Mouse (Mus musculus): Measurements from ENCODE around the gene Inhbc. TPM values are rescaled to one million over a fixed set of nuclear protein-coding genes. Genes with fewer than 3 reads are reported as not detected.

The Inhbc gene
- polyA plus RNA-seq, 1 experiment from 2014 or later, result not detected

DNA sequence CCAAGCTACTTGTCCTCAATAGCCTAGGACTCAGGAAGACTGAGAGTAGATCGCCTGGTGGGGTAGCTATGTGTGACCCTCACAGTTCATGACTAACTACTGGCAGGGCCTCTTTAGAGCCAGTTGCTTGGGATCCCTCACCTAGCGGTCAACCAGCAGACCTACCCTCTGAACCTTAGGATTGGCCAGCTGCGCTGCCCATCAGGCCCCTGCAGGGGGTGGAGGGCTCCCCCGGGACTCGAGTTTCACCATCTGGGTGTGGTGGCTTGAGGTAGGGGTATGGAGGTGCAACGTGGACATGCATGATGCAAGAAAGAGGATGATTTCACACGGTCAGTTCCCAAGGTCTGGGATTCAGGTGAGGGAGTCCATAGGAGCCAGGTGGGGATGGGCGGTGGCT, 18.5 kb downstream of the Inhbc start:
- Histone ChIP-seq H3K27ac (ENCODE audit: poor library complexity, severe bottlenecking) (no peak overlapping the region), H3K27me3 (replicated peaks) (peaks cover 15% of the 10 kb centered on the region), H3K4me1 (replicated peaks) (peaks cover 8% of the 10 kb centered on the region; the same call in 1 of the 2 replicates), H3K36me3 (no peaks in the 10 kb centered on the region), H3K9me3 (replicated peaks) (no peaks in the 10 kb centered on the region), H3K4me2 (no peak overlapping the region), H3K4me3 (no peak overlapping the region), H3K9ac (no peak overlapping the region)
- ATAC-seq (ENCODE audit: insufficient number of reproducible peaks, low FRiP score), result no peak
- WGBS, result 64% methylated on average over 8 of the region's 8 CpGs

DNA sequence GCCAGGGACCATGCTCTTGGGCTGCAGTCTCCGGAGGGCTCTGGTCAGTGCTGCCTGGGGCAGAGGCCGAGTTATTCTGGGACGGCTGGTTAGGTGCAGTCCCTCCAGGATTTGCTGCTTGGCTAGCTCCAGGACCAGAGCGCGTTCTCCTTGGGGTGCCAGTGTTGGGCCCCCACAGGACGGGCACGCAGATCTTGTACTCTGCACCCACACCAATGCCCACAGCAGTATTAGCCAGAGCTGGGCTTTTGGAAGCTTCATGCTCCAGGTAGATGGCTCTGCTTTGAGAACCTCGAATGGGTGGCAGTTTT, 19.0 kb downstream of the Inhbc start:
- H3K4me2 ChIP-seq, result peak overlapping the region; percentile 65; the same call in 1 of the 2 replicates

DNA sequence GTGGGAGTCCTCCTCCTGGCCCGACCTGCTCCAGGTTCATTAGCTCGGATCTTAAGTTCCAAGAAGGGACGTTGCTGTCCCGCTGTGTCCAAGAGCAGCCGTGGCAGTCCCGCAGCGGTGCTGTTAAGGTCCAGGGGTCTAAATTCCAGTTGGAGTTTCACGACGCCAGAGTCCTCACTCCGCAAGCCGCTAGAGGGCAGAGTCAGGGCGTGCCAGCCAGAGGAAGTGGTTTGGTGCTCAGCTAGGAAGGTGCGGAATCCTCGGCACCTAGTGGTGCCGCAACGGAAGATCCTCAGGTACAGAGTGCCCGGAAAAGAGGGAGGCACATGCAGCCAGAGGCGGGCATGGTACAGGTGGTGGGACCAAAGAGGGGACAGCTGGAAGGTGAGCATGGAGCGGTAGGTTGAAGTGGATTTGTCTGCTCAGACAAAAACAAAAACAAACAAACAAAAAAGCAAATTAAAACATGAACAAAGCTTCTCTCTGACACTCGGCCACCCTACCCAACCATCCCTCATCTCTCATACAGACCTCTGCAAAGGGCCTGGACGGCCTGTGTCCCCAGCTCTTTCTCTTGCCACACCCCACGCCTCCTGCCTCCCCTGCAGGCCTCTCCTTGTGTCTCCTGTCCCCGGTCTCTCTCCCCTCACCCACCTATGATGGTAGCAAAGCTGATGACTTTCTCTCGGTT, 19.5 kb downstream of the Inhbc start:
- Histone ChIP-seq H3K9me3 (replicated peaks) (no peaks in the 10 kb centered on the region), H3K4me2 (peak overlapping the region; percentile 65), H3K4me1 (replicated peaks) (peaks cover 8% of the 10 kb centered on the region; the same call in 1 of the 2 replicates), H3K4me3 (peak overlapping the region; percentile 30), H3K9ac (peak overlapping the region; percentile 57; the same call in 1 of the 2 replicates), H3K27me3 (replicated peaks) (peaks cover 15% of the 10 kb centered on the region), H3K27ac (ENCODE audit: poor library complexity, severe bottlenecking) (no peak overlapping the region), H3K36me3 (no peaks in the 10 kb centered on the region)
- peak; percentile 58 for ATAC-seq (ENCODE audit: insufficient number of reproducible peaks, low FRiP score)
- WGBS, result 10% methylated on average over 24 of the region's 24 CpGs

More for the DNA sequence above, 19.0 kb downstream of the Inhbc start:
- no peaks in the 10 kb centered on the region for H3K36me3 ChIP-seq
- WGBS, result 76% methylated on average over 8 of the region's 8 CpGs
- H3K9me3 ChIP-seq (replicated peaks), result no peaks in the 10 kb centered on the region
- H3K4me3 ChIP-seq, result no peak overlapping the region; the same call in 1 of the 2 replicates
- no peak for ATAC-seq (ENCODE audit: insufficient number of reproducible peaks, low FRiP score)
- peak overlapping the region; percentile 57; the same call in 1 of the 2 replicates for H3K9ac ChIP-seq
- H3K27ac ChIP-seq (ENCODE audit: poor library complexity, severe bottlenecking), result no peak overlapping the region
- peaks cover 8% of the 10 kb centered on the region; the same call in 1 of the 2 replicates for H3K4me1 ChIP-seq (replicated peaks)
- peaks cover 15% of the 10 kb centered on the region for H3K27me3 ChIP-seq (replicated peaks)

DNA sequence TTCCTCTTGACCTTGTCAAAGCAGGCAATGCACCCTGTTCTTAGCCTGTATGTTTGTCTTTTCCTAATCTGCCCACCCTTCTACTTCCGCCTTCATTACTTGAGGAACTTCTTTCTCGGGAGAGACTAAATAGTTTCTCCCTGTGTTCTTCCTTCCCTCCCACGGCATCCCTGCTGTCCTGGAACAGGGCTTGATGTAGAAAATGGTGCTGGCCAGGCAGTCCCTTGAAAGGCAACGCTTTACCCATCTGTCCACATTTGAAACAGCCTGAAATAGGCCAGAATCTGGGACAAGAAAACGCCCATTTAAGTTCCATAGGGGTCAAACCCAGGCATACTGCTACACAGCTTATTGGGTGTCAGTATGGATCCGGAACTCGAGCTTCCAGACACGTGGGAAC, 20.4 kb downstream of the Inhbc start:
- H3K27me3 ChIP-seq (replicated peaks), result peaks cover 15% of the 10 kb centered on the region
- H3K9me3 ChIP-seq (replicated peaks), result no peaks in the 10 kb centered on the region
- no peak overlapping the region for H3K9ac ChIP-seq
- ATAC-seq (ENCODE audit: insufficient number of reproducible peaks, low FRiP score), result no peak
- no peak overlapping the region for H3K4me2 ChIP-seq
- no peak overlapping the region for H3K27ac ChIP-seq (ENCODE audit: poor library complexity, severe bottlenecking)
- 71% methylated on average over 8 of the region's 8 CpGs for WGBS
- no peak overlapping the region for H3K4me3 ChIP-seq
- H3K36me3 ChIP-seq, result no peaks in the 10 kb centered on the region
- peaks cover 8% of the 10 kb centered on the region; the same call in 1 of the 2 replicates for H3K4me1 ChIP-seq (replicated peaks)

DNA sequence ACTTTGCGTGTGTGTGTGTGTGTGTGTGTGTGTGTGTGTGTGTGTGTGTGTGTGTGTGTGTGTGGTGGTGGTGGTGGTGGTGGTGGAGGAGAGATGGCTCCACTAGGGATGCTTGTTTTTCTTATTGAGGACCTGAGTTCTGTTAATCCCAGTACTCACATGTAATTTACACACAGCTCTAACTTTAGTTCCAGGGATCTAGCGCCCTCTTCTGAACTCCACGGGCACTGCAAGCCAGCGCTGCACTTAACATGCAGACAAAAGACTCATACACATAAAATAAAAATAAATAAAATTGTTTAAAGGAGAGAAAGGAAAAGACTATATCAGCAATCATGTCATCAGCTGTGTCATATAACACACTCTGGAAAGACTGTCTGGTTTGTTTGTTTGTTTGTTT, 21.3 kb downstream of the Inhbc start:
- ATAC-seq (ENCODE audit: insufficient number of reproducible peaks, low FRiP score), result no peak
- Histone ChIP-seq H3K9ac (no peak overlapping the region), H3K36me3 (no peaks in the 10 kb centered on the region), H3K4me1 (replicated peaks) (peaks cover 8% of the 10 kb centered on the region; the same call in 1 of the 2 replicates), H3K4me3 (no peak overlapping the region), H3K9me3 (replicated peaks) (no peaks in the 10 kb centered on the region), H3K27me3 (replicated peaks) (peaks cover 12% of the 10 kb centered on the region), H3K27ac (ENCODE audit: poor library complexity, severe bottlenecking) (no peak overlapping the region), H3K4me2 (no peak overlapping the region)
- WGBS, result 58% methylated on average over 4 of the region's 4 CpGs

DNA sequence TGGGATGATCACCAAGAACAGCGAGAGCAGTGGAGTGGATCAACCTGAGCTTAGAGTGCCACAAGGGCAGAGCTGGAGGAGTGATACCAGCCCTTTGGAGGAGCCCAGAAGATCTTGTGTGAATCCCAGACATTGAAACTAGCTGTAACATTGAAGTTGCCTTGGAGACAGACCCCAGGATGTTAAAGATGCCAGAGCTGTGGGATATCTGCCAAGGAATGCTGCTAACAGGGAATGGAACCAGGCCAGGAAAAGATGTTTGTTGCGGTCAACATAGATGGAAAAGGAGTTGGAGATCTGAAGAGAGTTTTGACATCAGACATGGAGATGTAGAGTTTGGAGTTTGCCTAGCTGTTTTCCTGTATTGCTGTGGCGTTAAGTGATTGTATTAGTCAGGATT, 24.1 kb downstream of the Inhbc start:
- Histone ChIP-seq H3K4me2 (no peak overlapping the region), H3K27ac (ENCODE audit: poor library complexity, severe bottlenecking) (no peak overlapping the region), H3K9me3 (replicated peaks) (no peaks in the 10 kb centered on the region), H3K9ac (no peak overlapping the region), H3K36me3 (no peaks in the 10 kb centered on the region), H3K27me3 (replicated peaks) (peaks cover 12% of the 10 kb centered on the region), H3K4me1 (replicated peaks) (peaks cover 16% of the 10 kb centered on the region), H3K4me3 (no peak overlapping the region)
- 77% methylated on average over 3 of the region's 3 CpGs for WGBS
- no peak for ATAC-seq (ENCODE audit: insufficient number of reproducible peaks, low FRiP score)

DNA sequence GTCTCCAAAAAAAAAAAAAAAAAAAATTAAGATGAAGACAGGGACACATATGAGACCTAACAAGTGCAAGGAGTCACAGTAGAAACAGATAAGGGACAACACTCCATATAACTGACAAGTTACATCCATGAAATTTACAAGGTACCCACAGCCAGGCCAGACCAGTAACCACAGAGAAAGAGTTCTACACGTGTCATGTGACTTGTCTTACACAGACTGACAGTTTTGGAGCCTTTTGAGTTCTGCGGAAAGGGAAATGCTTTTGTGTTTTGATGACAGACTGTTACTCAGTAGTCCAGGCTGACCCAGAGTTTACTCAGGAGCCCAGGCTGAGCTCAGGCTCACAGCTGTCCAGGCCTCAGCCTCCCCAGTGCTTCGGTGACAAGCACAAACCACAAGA, 27.2 kb downstream of the Inhbc start:
- peaks cover 33% of the 10 kb centered on the region for H3K27me3 ChIP-seq (replicated peaks)
- no peak for ATAC-seq (ENCODE audit: insufficient number of reproducible peaks, low FRiP score)
- WGBS, result 70% methylated on average over 3 of the region's 3 CpGs
- no peak overlapping the region for H3K9ac ChIP-seq
- peaks cover 32% of the 10 kb centered on the region for H3K4me1 ChIP-seq (replicated peaks)
- H3K9me3 ChIP-seq (replicated peaks), result no peaks in the 10 kb centered on the region
- H3K27ac ChIP-seq (ENCODE audit: poor library complexity, severe bottlenecking), result no peak overlapping the region
- H3K4me2 ChIP-seq, result no peak overlapping the region
- no peak overlapping the region for H3K4me3 ChIP-seq
- H3K36me3 ChIP-seq, result no peaks in the 10 kb centered on the region

DNA sequence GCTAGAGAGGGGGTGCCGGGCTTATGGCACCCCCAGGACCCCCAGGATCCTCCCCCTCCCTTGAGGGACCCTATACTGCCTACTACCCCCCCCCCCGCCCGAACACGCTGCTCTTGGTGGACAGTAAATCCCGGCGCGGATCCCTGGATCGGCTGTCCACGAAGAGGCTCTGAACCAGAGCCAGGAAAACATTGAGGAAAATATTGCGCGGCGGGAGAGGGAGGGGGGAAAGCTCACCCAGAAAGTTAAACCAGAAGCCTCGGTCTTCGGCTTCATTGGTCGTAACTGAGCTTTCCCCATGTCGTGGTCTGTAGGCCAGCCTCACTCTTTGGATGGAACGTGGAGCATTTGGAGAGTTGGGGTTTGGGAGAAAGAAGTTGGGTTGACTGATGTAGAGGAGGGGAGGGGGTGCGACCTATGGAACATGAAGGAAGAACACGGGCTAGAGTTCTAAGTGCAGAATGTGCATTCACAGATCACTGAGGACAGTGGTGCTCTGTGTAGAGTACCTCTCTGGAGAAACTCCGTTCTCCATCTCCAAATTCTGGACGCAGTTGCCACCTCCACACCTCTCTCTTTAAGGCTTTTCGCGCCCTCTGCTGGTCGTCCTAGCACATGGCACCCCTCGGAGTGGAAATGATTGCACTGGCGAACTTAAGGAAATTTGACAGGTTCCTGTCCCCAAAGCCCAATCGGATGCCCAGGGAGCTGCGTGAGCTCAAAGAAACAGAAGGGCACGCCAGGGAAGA, 28.2 kb downstream of the Inhbc start, which contains the start of gene Gli1:
Gene Gli1, minus strand, starts transcription at position 84 of the 749 bp plus-strand sequence.
- WGBS, result under 1% methylated on average over 29 of the region's 29 CpGs

DNA sequence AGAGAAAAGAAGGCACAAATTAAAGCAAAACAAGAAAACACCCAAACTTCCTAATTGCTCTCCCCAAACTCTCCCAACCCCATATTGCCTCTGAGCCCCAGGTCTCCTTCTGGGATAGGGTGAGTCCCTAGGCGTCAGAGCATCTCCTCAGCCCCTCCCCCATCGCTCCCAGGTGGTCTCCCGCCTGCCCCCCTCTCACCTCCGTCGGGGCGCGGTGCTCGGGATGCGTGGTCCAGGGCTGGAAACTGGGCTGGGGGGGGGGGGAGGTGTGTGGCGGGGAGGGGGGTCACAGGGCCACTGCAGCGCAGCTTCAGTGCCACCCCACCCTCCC, 28.9 kb downstream of the Inhbc start:
- Histone ChIP-seq H3K27me3 (replicated peaks) (peaks cover 49% of the 10 kb centered on the region), H3K36me3 (no peaks in the 10 kb centered on the region), H3K4me2 (peak overlapping the region; percentile 92), H3K4me1 (replicated peaks) (peaks cover 32% of the 10 kb centered on the region), H3K9ac (peak overlapping the region; percentile 64; the same call in 1 of the 2 replicates), H3K4me3 (peak overlapping the region; percentile 48), H3K27ac (ENCODE audit: poor library complexity, severe bottlenecking) (no peak overlapping the region), H3K9me3 (replicated peaks) (no peaks in the 10 kb centered on the region)
- WGBS, result 0% methylated on average over 9 of the region's 11 CpGs
- no peak for ATAC-seq (ENCODE audit: insufficient number of reproducible peaks, low FRiP score)

More for the DNA sequence above, 28.2 kb downstream of the Inhbc start, which contains the start of gene Gli1:
- Histone ChIP-seq H3K4me3 (peak within 1 kb of the TSS; percentile 48), H3K9me3 (replicated peaks) (no peaks in the 10 kb centered on the region), H3K4me2 (peak within 1 kb of the TSS; percentile 92), H3K4me1 (replicated peaks) (peaks cover 32% of the 10 kb centered on the region), H3K27ac (ENCODE audit: poor library complexity, severe bottlenecking) (no peak within 1 kb of the TSS), H3K9ac (peak within 1 kb of the TSS; percentile 64; the same call in 1 of the 2 replicates), H3K36me3 (no peaks in the 10 kb centered on the region), H3K27me3 (replicated peaks) (peaks cover 43% of the 10 kb centered on the region)
- no peak; the same call in 1 of the 2 replicates for ATAC-seq (ENCODE audit: insufficient number of reproducible peaks, low FRiP score)

DNA sequence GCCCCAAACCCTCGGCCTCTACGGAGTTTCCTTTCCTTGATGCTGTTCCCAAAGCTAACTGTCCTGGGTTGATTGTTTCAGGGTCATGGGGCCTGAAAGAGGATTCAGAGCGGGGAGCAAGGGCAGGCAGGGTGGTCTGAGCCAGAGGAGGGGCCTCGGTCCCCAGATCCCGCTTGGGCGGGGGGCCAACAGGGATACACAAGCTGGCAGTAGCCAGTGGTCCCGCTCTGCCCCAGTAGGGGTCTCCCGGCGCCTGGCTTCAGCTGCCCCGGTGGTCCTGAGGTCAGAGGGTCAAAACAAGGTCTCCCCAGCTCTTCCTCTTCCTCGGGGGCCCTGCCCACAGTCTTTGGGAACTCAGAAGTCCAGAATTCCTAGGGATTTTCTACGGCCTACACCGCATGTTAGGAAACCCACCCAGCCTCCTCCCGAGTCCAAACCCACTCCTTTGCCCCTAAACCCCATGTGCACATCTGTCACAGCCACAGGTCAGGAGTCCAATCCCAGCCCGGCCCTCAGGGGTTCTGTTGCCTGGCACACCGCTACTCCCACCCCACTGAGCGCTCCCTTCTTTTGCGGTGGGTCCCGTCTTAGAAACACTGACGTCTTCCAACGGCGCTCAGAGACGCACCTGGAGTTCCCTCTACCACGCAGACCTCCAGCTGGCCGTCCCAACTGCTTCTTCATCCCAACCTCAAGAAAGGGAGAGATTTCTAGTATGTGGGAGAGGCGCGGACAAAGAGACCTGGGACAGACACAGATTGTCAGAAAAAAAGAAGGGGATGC, 29.5 kb downstream of the Inhbc start:
- H3K4me3 ChIP-seq, result peak overlapping the region; percentile 48
- ATAC-seq (ENCODE audit: insufficient number of reproducible peaks, low FRiP score), result no peak
- peak overlapping the region; percentile 92 for H3K4me2 ChIP-seq
- peaks cover 32% of the 10 kb centered on the region for H3K4me1 ChIP-seq (replicated peaks)
- H3K36me3 ChIP-seq, result no peaks in the 10 kb centered on the region
- 0 out of 2 replicates have a peak overlapping the region, but pooled peaks have one; percentile 58 for H3K9ac ChIP-seq
- peaks cover 50% of the 10 kb centered on the region for H3K27me3 ChIP-seq (replicated peaks)
- WGBS, result 1% methylated on average over 27 of the region's 27 CpGs
- H3K9me3 ChIP-seq (replicated peaks), result no peaks in the 10 kb centered on the region
- H3K27ac ChIP-seq (ENCODE audit: poor library complexity, severe bottlenecking), result no peak overlapping the region
